Comparison of ENCODE assay signal across 8 mouse cellular contexts in the genomic region with DNA sequence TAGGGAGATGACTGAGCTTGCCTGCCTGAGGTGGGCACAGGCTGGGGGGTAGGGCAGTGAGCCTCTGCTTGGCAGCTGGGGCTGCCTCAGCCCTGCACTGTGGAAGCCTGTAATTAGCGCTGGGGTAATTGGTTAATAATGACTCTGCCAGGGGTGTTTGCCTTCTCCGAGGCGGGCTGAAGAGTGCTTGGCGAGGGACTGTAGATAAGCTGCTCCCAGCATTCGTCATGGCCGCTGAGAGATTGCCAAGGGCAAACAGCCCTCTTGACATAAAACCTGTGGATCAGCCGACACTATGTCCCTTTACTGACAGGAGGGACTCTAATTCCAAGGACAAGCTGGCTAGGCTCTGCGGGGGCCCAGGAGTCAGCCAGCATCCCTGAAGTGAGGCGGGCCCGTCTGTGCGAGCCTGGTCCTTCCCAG. TPM values are rescaled to one million over a fixed set of nuclear protein-coding genes. Genes with fewer than 3 reads are reported as not detected.
DNase-seq lines count a peak whose midpoint lies in the region; ATAC-seq and TF ChIP-seq lines count a peak whose summit lies in the region.

No protein-coding gene starts in this region.

- H3K36me3 ChIP-seq in heart, adult 2 months (ENCODE audit: control insufficient read depth, insufficient read depth, low read length) = no peaks in the 10 kb centered on the region
- peaks cover 80% of the 10 kb centered on the region for H3K36me3 ChIP-seq in midbrain, embryonic 13.5 days
- peaks cover 77% of the 10 kb centered on the region for H3K36me3 ChIP-seq in midbrain, embryonic 14.5 days (ENCODE audit: control insufficient read depth, insufficient read depth, low read length)
- peaks cover 10% of the 10 kb centered on the region for H3K36me3 ChIP-seq in heart, postnatal 0 days (replicated peaks; ENCODE audit: control insufficient read depth, insufficient read depth, low read length)
- H3K36me3 ChIP-seq in neural tube, embryonic 13.5 days = peaks cover 73% of the 10 kb centered on the region

- intact Hi-C loops in heart, adult 2 months (cut with DNase I) = no loop called here

- H3K27ac ChIP-seq in heart, adult 2 months = peak overlapping the region; percentile 2; the same call in 1 of the 2 replicates
- 0 out of 2 replicates have a peak overlapping the region, but pooled peaks have one; percentile 39 for H3K27ac ChIP-seq in midbrain, embryonic 13.5 days
- H3K27ac ChIP-seq in midbrain, embryonic 14.5 days (replicated peaks; ENCODE audit: low read depth, low read length) = no peak overlapping the region
- H3K27ac ChIP-seq in heart, postnatal 0 days (ENCODE audit: low read depth) = peak overlapping the region; percentile 40
- H3K27ac ChIP-seq in neural tube, embryonic 13.5 days (replicated peaks) = 0 out of 2 replicates have a peak overlapping the region, but pooled peaks have one; percentile 33

- ATAC-seq in midbrain, embryonic 13.5 days = peak; percentile 19; the same call in 1 of the 2 replicates
- ATAC-seq in midbrain, embryonic 14.5 days (ENCODE audit: low FRiP score, low TSS enrichment) = no peak
- peak; percentile 53 for ATAC-seq in heart, postnatal 0 days (ENCODE audit: insufficient read depth, low read depth)
- peak; percentile 7; the same call in 1 of the 2 replicates for ATAC-seq in neural tube, embryonic 13.5 days (ENCODE audit: low read depth)

- H3K4me3 ChIP-seq in heart, adult 2 months = no peak overlapping the region
- no peak overlapping the region for H3K4me3 ChIP-seq in midbrain, embryonic 13.5 days (replicated peaks)
- H3K4me3 ChIP-seq in midbrain, embryonic 14.5 days (replicated peaks; ENCODE audit: low read depth, low read length) = no peak overlapping the region
- no peak overlapping the region for H3K4me3 ChIP-seq in heart, postnatal 0 days (ENCODE audit: low read depth, low read length)
- no peak overlapping the region for H3K4me3 ChIP-seq in neural tube, embryonic 13.5 days

- TF ChIP-seq CTCF in heart, adult 2 months (IDR thresholded peaks at IDR 0.05) = no peak
- TF ChIP-seq CTCF in heart, postnatal 0 days (IDR thresholded peaks at IDR 0.05; ENCODE audit: low read depth) = no peak

- no peak overlapping the region for H3K4me2 ChIP-seq in midbrain, embryonic 13.5 days (replicated peaks)
- no peak overlapping the region for H3K4me2 ChIP-seq in midbrain, embryonic 14.5 days (ENCODE audit: low read length)
- peak overlapping the region; percentile 27 for H3K4me2 ChIP-seq in heart, postnatal 0 days (ENCODE audit: low read depth, low read length)
- H3K4me2 ChIP-seq in neural tube, embryonic 13.5 days = no peak overlapping the region

- WGBS in heart, adult 2 months = 29% methylated on average over 11 of the region's 11 CpGs
- WGBS in midbrain, embryonic 13.5 days = 43% methylated on average over 11 of the region's 11 CpGs
- 37% methylated on average over 11 of the region's 11 CpGs for WGBS in midbrain, embryonic 14.5 days
- WGBS in heart, postnatal 0 days = 15% methylated on average over 11 of the region's 11 CpGs
- WGBS in neural tube, embryonic 13.5 days = 13% methylated on average over 11 of the region's 11 CpGs

- peak overlapping the region; percentile 32; the same call in 1 of the 2 replicates for H3K9ac ChIP-seq in heart, adult 2 months (ENCODE audit: low read depth, low read length)
- H3K9ac ChIP-seq in midbrain, embryonic 13.5 days (replicated peaks) = 0 out of 2 replicates have a peak overlapping the region, but pooled peaks have one; percentile 19
- no peak overlapping the region for H3K9ac ChIP-seq in midbrain, embryonic 14.5 days (replicated peaks; ENCODE audit: low read length)
- H3K9ac ChIP-seq in heart, postnatal 0 days (replicated peaks; ENCODE audit: low read depth, low read length) = 0 out of 2 replicates have a peak overlapping the region, but pooled peaks have one; percentile 14
- peak overlapping the region; percentile 4; the same call in 1 of the 2 replicates for H3K9ac ChIP-seq in neural tube, embryonic 13.5 days

- H3K27me3 ChIP-seq in heart, adult 2 months (ENCODE audit: control insufficient read depth, insufficient read depth, low read length) = no peaks in the 10 kb centered on the region
- no peaks in the 10 kb centered on the region for H3K27me3 ChIP-seq in midbrain, embryonic 13.5 days
- no peaks in the 10 kb centered on the region for H3K27me3 ChIP-seq in midbrain, embryonic 14.5 days (ENCODE audit: control insufficient read depth, insufficient read depth, low read length)
- peaks cover 46% of the 10 kb centered on the region for H3K27me3 ChIP-seq in heart, postnatal 0 days (ENCODE audit: control insufficient read depth, insufficient read depth, low read length)
- peaks cover 25% of the 10 kb centered on the region; the same call in 1 of the 2 replicates for H3K27me3 ChIP-seq in neural tube, embryonic 13.5 days

- no peak for TF ChIP-seq EP300 in heart, adult 2 months (IDR thresholded peaks at IDR 0.05; ENCODE audit: insufficient read depth, low read depth, low read length)
- no peak for TF ChIP-seq EP300 in heart, postnatal 0 days (IDR thresholded peaks at IDR 0.05; ENCODE audit: low read depth)

- 0 out of 2 replicates have a peak, but pooled peaks have one; percentile 16 for TF ChIP-seq POLR2A in heart, adult 2 months (IDR thresholded peaks at IDR 0.05; ENCODE audit: insufficient read depth, low read depth, low read length)

- no peaks in the 10 kb centered on the region for H3K79me2 ChIP-seq in heart, adult 2 months (replicated peaks; ENCODE audit: control insufficient read depth, insufficient read depth, low read length)

- DNase-seq in heart, adult 2 months = peak; percentile 24 to 40
- DNase-seq in heart, adult 11 months = no peak
- no peak for DNase-seq in midbrain, embryonic 14.5 days
- DNase-seq in heart, postnatal 0 days (ENCODE audit: low spot score) = peak; percentile 62
- DNase-seq in urinary bladder, postnatal 14 days (ENCODE audit: low spot score) = no peak
- no peak for DNase-seq in kidney, postnatal 10 days

- no peaks in the 10 kb centered on the region for H3K9me3 ChIP-seq in midbrain, embryonic 13.5 days
- H3K9me3 ChIP-seq in midbrain, embryonic 14.5 days (ENCODE audit: control insufficient read depth, low read length) = no peaks in the 10 kb centered on the region
- H3K9me3 ChIP-seq in heart, postnatal 0 days (replicated peaks; ENCODE audit: control insufficient read depth, low read length) = no peaks in the 10 kb centered on the region
- H3K9me3 ChIP-seq in neural tube, embryonic 13.5 days = no peaks in the 10 kb centered on the region

- H3K4me1 ChIP-seq in heart, adult 2 months (ENCODE audit: control insufficient read depth, insufficient read depth, low read length) = peaks cover 9% of the 10 kb centered on the region
- H3K4me1 ChIP-seq in midbrain, embryonic 13.5 days (replicated peaks) = peaks cover 71% of the 10 kb centered on the region
- peaks cover 8% of the 10 kb centered on the region for H3K4me1 ChIP-seq in midbrain, embryonic 14.5 days (ENCODE audit: control insufficient read depth, insufficient read depth, low read length)
- peaks cover 34% of the 10 kb centered on the region for H3K4me1 ChIP-seq in heart, postnatal 0 days (ENCODE audit: control insufficient read depth, insufficient read depth)
- H3K4me1 ChIP-seq in neural tube, embryonic 13.5 days (replicated peaks) = peaks cover 79% of the 10 kb centered on the region

RNA-seq across cellular contexts. Expression of gene 2310011J03Rik, which starts 4.0 kb away (rescaled TPM):
- 10 to 100 TPM; 13.3 to 14.5 TPM for total RNA-seq in heart, adult 2 months (2021)
- 27.3 and 28.9 TPM in 2 replicates for polyA plus RNA-seq in heart, adult 2 months (2012; rRNA removed)
- 27.8 and 33.4 TPM in 2 replicates for polyA plus RNA-seq in midbrain, embryonic 13.5 days (2015; fragmentation: Nextera tagmentation; extraction: Ambion mirVana)
- polyA plus RNA-seq in midbrain, embryonic 14.5 days (2014; fragmentation: Nextera tagmentation; extraction: Ambion mirVana) = 20.4 and 21.6 TPM in 2 replicates
- total RNA-seq in heart, postnatal 0 days (2014; rRNA removed; ENCODE audit: low replicate concordance) = 13.5 and 41.4 TPM in 2 replicates
- 35.2 and 37.4 TPM in 2 replicates for polyA plus RNA-seq in heart, postnatal 0 days (2015; fragmentation: Nextera tagmentation; extraction: Ambion mirVana)
- 27.9 and 30.7 TPM in 2 replicates for polyA plus RNA-seq in neural tube, embryonic 13.5 days (2015; fragmentation: Nextera tagmentation; extraction: Ambion mirVana)

RNA-seq across cellular contexts. Expression of gene Pcsk4, which starts 12.9 kb away (rescaled TPM):
- 1 to 10 TPM; 1.4 to 1.8 TPM for total RNA-seq in heart, adult 2 months (2021)
- polyA plus RNA-seq in heart, adult 2 months (2012; rRNA removed) = 4.5 and 4.9 TPM in 2 replicates
- 1.9 and 2.1 TPM in 2 replicates for polyA plus RNA-seq in midbrain, embryonic 13.5 days (2015; fragmentation: Nextera tagmentation; extraction: Ambion mirVana)
- 2.5 and 3.5 TPM in 2 replicates for polyA plus RNA-seq in midbrain, embryonic 14.5 days (2014; fragmentation: Nextera tagmentation; extraction: Ambion mirVana)
- not detected in 2 replicates for total RNA-seq in heart, postnatal 0 days (2014; rRNA removed; ENCODE audit: low replicate concordance)
- polyA plus RNA-seq in heart, postnatal 0 days (2015; fragmentation: Nextera tagmentation; extraction: Ambion mirVana) = 2.0 and 2.1 TPM in 2 replicates
- polyA plus RNA-seq in neural tube, embryonic 13.5 days (2015; fragmentation: Nextera tagmentation; extraction: Ambion mirVana) = 2.9 and 3.6 TPM in 2 replicates

RNA-seq across cellular contexts. Expression of gene Reep6, which starts 13.4 kb away (rescaled TPM):
- total RNA-seq in heart, adult 2 months (2021) = 1 to 10 TPM; 2.8 to 3.6 TPM
- 2.9 and 4.1 TPM in 2 replicates for polyA plus RNA-seq in heart, adult 2 months (2012; rRNA removed)
- polyA plus RNA-seq in midbrain, embryonic 13.5 days (2015; fragmentation: Nextera tagmentation; extraction: Ambion mirVana) = 3.0 and 3.1 TPM in 2 replicates
- 5.3 and 7.3 TPM in 2 replicates for polyA plus RNA-seq in midbrain, embryonic 14.5 days (2014; fragmentation: Nextera tagmentation; extraction: Ambion mirVana)
- total RNA-seq in heart, postnatal 0 days (2014; rRNA removed; ENCODE audit: low replicate concordance) = not detected in 2 replicates
- polyA plus RNA-seq in heart, postnatal 0 days (2015; fragmentation: Nextera tagmentation; extraction: Ambion mirVana) = 0.85 and 1.0 TPM in 2 replicates
- polyA plus RNA-seq in neural tube, embryonic 13.5 days (2015; fragmentation: Nextera tagmentation; extraction: Ambion mirVana) = 3.3 and 4.5 TPM in 2 replicates

RNA-seq across cellular contexts. Expression of gene Apc2, which starts 20.6 kb away (rescaled TPM):
- 1 to 10 TPM; 2.3 to 2.6 TPM for total RNA-seq in heart, adult 2 months (2021)
- polyA plus RNA-seq in heart, adult 2 months (2012; rRNA removed) = 2.4 and 2.7 TPM in 2 replicates
- 182 and 209 TPM in 2 replicates for polyA plus RNA-seq in midbrain, embryonic 13.5 days (2015; fragmentation: Nextera tagmentation; extraction: Ambion mirVana)
- 241 and 259 TPM in 2 replicates for polyA plus RNA-seq in midbrain, embryonic 14.5 days (2014; fragmentation: Nextera tagmentation; extraction: Ambion mirVana)
- total RNA-seq in heart, postnatal 0 days (2014; rRNA removed; ENCODE audit: low replicate concordance) = 1.4 and 3.4 TPM in 2 replicates
- 0.77 and 0.83 TPM in 2 replicates for polyA plus RNA-seq in heart, postnatal 0 days (2015; fragmentation: Nextera tagmentation; extraction: Ambion mirVana)
- polyA plus RNA-seq in neural tube, embryonic 13.5 days (2015; fragmentation: Nextera tagmentation; extraction: Ambion mirVana) = 153 and 156 TPM in 2 replicates

RNA-seq across cellular contexts. Expression of gene Rps15, which starts 24.1 kb away (rescaled TPM):
- total RNA-seq in heart, adult 2 months (2021) = 100 to 1,000 TPM; 748 to 861 TPM
- 880 and 1,041 TPM in 2 replicates for polyA plus RNA-seq in heart, adult 2 months (2012; rRNA removed)
- polyA plus RNA-seq in midbrain, embryonic 13.5 days (2015; fragmentation: Nextera tagmentation; extraction: Ambion mirVana) = 631 and 653 TPM in 2 replicates
- 622 and 707 TPM in 2 replicates for polyA plus RNA-seq in midbrain, embryonic 14.5 days (2014; fragmentation: Nextera tagmentation; extraction: Ambion mirVana)
- total RNA-seq in heart, postnatal 0 days (2014; rRNA removed; ENCODE audit: low replicate concordance) = 1,030 and 1,317 TPM in 2 replicates
- polyA plus RNA-seq in heart, postnatal 0 days (2015; fragmentation: Nextera tagmentation; extraction: Ambion mirVana) = 499 and 510 TPM in 2 replicates
- 573 and 601 TPM in 2 replicates for polyA plus RNA-seq in neural tube, embryonic 13.5 days (2015; fragmentation: Nextera tagmentation; extraction: Ambion mirVana)

Comparison
In these comparisons a context has a peak if more than half of its experiments do, and no peak if none do; other contexts are left out.
1. DNase-seq: peak in heart, adult 2 months (2 of 2) and heart, postnatal 0 days (single experiment); none in heart, adult 11 months (single experiment), midbrain, embryonic 14.5 days (single experiment), urinary bladder, postnatal 14 days (single experiment) and kidney, postnatal 10 days (single experiment).